Mouse (Mus musculus): ENCODE results near the gene Grik1.

Gene Grik1

DNA sequence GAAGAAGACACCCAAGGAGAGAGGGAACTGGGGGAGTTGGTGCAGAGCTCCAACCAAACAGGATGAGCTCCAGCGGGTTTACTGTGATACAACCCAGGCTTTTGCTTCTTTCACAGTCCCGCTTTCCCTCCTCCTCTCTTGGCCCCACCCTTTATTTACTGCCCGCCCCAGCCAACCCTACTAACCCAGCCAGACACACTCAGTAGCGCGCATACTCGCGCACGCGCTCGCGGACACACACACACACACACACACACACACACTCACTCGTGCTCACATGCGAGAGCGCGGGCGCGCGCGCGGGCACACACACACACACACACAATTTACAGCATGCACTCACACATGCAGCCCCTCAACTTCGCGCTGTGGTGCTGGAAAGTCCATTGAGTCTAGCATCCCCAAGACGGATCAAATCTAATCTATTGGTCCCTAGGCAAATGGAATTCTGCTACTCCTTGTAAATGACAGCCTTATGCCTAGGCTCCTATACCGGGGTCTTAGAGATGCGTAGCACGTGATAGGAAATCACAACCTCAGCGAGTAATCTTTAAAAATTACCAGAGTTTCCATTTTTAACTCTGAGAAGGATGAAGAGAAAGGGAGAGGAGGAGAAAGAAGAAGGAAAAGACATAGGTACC, at the start of gene Grik1:
Grik1 (minus strand) TSS at position 134 of the 641 bp plus-strand sequence.
- in situ Hi-C loops (cut with MboI; ENCODE audit: low sequenced_read_pairs) = no loop called here

DNA sequence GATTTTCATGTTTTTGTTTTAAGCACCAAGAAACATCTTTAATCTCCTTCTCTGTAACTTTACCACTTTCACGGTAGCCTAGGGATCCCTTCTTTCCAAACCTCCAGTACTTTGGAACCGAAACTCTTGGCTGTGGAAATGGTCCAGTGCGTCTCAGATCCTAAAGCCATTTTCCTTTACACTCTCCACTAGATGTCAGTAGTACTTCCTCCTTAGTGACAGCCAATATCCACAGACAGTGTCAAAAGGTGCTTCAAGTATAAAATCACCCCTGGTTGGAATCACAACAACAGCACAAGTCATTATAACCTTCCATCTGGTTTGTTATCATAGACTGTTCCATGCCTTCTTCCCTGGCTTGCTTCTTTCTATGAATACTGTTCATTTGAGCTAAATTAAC, 4.1 kb upstream of the Grik1 start:
- in situ Hi-C loops (cut with MboI; ENCODE audit: low sequenced_read_pairs) = no loop called here

DNA sequence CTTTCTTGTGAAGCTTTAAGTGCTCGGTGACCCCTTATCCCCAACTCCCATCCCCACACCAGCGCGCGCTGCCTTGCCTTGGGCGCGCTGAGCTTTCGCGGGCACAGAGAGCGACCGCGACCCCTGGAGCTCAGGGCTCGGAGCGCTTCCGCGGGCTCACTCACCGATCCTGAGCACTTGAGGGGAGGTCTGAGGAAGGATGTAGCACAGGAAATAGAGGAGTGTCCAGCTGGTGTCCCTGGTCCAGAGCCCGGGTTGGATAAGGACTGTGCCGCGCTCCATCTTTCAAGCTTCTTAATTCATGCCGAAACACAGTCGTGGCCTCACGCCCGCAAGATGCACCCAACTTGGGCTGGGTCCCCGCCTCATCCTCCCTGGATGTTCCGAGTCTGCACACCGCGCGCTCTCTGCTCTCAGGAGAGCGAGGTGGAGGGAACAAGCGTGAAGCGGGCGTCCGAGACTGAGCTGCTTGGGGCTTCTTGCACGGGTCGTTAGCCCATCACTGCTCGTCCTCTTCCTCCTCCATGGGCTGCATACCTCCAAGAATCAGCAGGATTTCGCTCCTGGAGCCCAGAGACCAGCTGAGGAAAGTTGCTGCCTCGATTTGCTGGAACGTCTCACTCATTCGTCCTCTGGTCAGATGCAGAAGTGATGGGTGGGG, 514 bp downstream of the Grik1 start:
- in situ Hi-C loops (cut with MboI; ENCODE audit: low sequenced_read_pairs) = no loop called here

DNA sequence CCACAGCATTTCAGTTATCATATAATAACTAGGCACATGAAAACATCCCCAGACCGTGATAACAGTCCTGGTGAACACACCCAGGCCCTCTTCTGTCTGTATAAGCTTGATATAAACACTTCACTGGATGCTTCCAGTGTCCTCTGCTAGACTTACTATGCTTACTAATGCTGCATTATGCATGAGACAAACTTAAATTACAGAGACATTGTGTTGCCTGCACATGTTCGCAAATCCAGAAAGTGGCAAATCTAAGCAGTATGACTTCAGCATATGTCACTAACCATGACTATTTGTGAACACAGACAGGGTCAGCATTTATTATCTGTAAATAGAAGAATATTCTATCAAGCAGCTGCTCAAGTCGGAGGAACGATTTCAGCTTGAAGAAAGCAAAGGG, 31.7 kb downstream of the Grik1 start:
- in situ Hi-C loops (cut with MboI; ENCODE audit: low sequenced_read_pairs) = no loop called here

DNA sequence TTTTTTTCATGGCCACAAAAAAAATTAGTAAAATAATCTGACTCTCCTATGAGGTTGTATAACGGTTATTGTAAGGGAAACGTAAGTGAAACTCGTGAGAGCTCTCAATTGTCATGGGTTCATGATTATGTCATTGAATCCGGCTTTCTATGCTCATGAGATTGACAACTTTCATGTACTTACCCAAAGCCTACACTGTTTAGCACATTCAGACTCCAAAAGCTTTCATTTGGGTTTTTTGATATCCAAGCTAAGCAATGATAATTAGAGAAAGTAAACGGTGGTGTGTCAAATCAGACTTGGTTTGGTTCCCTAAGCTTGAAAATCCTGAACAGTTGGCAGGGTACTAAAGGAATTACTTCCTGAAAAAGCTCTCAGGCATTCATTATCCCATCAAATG, 33.0 kb downstream of the Grik1 start:
- in situ Hi-C loops (cut with MboI; ENCODE audit: low sequenced_read_pairs) = no loop called here

DNA sequence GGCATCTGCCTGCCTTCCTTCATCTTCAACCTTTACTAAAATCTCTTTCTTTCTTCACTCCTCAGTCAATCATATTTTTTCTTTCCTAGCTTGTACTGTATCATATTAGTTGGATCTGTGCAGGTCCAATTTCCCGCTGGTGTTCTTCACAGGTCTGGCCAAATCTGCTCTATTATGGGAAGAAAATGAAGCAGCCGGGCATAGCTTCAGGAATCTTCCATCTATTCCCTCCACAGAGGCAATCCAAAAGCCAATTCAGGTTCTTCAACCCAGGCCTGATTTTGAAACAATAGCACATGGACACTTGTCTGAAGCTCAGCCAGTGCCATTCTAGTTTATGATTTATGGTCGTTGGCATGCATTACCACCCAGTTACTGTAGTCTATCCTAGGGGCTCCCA, 34.0 kb downstream of the Grik1 start:
- in situ Hi-C loops (cut with MboI; ENCODE audit: low sequenced_read_pairs) = no loop called here

DNA sequence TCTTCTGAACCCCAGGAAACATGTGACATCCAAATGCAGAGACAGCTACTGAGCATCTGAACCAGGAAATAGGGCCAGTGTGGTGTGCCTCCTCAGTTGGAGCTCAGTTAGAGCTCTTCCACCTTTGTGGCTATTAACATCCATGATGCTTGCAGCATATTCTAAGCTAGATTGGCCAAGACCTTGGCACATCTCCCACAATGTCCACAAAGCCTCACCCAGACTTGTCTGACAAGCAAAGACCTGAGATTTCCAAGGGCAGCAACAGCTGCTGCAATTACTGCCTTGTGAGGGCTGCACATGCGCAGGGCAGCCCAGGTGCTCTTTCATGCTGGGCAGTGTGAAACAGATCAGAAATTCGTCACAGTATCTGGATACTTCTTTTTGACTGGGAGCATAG, 37.4 kb downstream of the Grik1 start:
- in situ Hi-C loops (cut with MboI; ENCODE audit: low sequenced_read_pairs) = no loop called here

DNA sequence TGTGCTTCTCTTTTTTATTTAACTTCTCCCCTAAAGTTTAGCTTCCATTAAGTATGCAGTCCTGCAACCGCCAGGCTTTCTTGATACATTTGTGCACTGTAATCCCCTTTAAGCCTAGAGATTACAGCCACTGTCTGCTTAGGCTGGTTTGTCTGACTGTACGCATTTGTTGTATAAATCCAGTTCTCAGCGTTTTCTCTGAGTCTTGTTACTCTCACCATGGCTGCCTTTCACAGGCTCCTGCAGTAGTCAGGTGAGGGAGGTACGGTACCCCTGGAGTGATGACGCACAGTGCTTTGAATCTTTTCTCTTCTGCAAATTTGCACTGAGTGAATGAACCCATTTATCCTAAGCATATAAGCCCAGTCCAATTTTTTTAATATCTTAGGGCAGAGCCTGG, 39.0 kb downstream of the Grik1 start:
- in situ Hi-C loops (cut with MboI; ENCODE audit: low sequenced_read_pairs) = no loop called here

DNA sequence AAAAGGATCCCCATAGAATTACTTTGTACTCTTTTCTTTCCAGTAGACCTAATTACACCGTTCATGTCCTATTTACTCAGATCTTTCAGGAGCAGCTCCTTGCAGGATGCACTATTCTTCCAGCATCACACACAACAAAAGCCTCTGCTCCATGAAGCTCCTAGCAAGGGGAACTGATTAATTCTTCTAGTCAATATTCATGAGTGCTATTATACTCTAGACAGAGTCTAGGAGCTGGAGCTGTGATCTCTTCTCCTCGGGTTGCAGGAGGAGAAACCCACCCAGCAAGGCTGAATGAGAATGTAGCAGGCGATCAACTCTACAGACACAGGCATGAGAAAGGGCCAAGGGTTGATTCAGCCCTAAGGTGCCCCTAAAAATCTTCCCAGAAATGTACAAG, 40.2 kb downstream of the Grik1 start:
- in situ Hi-C loops (cut with MboI; ENCODE audit: low sequenced_read_pairs) = no loop called here

DNA sequence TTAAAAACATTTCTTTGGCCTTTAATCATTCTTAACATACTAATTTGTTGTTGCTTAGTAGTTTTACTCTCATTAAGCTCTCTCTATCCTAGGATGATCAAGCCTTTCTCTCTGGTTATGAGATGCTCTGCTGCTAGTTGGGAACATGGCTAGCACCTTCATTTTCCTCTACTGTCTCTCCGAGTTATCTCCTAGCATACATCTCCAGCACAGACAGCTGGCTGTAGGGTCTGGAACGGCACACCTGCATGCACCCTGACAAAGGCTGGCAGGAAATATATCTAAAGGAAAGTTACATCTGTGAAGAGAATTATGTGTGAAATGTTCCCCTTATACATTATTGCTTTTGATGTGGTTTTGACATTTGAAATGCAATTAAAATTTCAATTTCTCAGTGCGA, 42.5 kb downstream of the Grik1 start:
- in situ Hi-C loops (cut with MboI; ENCODE audit: low sequenced_read_pairs) = no loop called here

DNA sequence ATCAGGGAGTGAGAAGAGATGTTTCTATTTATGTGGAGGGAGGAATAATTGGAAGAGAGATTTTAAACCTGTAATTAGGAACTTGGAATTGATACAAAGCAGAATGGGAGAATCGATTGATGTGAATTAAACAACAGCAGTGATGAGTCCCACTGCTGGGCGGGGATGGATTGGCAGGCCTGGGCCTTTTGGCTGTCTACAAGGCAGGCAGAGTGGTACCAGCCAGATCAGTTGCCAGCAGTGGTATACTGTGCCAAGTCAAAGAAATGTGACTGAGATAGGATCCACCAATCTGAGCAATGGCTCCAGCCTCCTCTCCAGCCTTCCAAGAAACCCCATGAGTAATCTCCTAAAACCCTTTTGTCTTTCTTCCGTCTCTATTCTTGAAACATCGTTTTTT, 45.4 kb downstream of the Grik1 start:
- in situ Hi-C loops (cut with MboI; ENCODE audit: low sequenced_read_pairs) = no loop called here

DNA sequence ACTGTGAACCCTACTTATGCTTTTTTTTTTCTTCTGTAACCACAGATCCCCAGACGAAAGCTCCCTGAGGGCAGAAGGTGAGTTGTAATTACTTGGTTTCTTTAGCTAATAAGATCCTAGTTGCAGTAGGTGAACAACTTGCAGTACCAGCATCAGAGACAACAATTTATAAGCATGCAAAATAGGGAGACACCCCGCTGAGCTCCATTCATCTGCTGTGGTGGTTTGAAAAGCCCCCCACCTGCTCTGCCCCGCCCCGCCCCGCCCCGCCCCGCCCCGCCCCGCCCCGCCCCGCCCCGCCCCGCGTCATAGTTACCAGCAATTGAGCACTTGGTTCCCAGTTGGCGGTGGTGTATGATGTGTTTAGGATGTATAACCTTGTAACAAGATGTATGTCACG, 64.4 kb downstream of the Grik1 start:
- in situ Hi-C loops (cut with MboI; ENCODE audit: low sequenced_read_pairs) = no loop called here

DNA sequence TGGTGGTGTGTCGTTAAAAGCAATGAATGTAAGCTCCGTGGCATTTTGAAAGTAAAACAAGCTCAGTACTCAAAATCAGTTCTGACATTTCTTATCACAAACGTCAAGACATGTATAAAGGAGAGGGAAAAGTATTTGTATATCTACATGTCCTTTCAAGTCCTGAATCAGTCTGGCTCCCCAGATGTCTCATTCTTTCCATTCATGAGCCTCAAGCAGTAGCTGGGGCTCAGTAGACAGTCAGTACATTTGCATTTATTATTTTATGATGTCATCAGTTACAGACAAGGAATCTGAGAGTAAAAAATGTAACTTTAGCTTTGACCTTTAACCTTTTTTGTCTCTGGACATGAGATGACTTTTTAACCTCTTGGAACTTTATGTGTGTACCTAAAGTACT, 68.1 kb downstream of the Grik1 start:
- in situ Hi-C loops (cut with MboI; ENCODE audit: low sequenced_read_pairs) = no loop called here

DNA sequence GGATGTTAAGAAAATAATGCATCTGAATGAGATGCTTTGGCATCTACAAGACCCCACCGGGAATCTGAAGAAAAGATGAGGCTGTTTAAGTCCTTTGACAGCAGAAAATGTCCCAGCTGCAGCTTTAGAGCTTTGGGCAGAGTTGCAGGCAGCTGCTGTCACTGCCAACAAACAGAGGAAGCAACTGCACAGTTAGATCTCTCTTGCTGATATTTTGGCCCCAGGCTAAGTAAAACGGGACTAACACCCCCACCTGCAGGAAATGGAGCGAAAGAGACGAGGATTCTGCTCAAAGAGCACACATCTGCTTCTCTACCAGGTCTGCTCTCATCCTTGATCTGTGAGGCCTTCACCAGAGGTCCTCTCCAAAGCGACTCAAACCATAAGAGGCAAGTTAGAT, 77.5 kb downstream of the Grik1 start:
- in situ Hi-C loops (cut with MboI; ENCODE audit: low sequenced_read_pairs) = no loop called here

DNA sequence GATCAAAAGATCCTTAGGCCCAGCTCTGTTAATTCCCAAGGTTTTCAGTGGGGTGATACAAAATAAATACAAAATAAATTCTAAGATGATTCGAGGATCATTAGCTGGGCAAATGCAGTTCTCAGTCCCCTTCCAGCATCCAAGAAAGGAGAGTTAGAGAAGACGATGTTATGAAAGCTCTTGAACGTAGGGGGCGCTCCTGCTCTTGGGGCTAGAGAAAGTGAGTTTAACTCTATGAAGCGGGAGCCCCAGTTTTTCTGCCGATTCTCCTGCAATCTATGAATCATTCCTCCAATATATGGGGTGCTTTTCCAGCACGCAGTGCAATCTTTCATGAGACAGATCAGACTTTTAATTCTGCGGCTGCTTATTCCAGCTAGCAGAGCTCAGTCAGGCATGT, 78.2 kb downstream of the Grik1 start:
- in situ Hi-C loops (cut with MboI; ENCODE audit: low sequenced_read_pairs) = no loop called here

DNA sequence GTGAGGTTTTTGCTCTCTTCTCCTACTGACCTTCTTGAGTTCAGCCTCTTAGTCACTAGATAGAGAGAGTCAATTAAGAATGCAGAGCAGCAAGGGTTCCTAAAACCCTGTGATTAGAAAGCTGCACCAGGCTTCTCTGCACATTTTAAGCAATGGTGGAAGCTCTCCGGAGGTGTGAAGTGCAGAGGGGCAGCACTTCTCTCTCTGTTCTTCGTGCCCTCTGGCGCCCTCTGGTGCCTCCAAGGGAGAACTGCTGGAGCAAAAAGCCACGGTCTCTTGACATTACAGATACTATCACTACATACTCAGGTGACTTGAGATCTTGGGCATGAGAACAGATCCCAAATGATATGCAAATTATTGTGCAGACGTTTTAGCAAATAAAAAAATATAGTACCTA, 85.7 kb downstream of the Grik1 start:
- in situ Hi-C loops (cut with MboI; ENCODE audit: low sequenced_read_pairs) = no loop called here

DNA sequence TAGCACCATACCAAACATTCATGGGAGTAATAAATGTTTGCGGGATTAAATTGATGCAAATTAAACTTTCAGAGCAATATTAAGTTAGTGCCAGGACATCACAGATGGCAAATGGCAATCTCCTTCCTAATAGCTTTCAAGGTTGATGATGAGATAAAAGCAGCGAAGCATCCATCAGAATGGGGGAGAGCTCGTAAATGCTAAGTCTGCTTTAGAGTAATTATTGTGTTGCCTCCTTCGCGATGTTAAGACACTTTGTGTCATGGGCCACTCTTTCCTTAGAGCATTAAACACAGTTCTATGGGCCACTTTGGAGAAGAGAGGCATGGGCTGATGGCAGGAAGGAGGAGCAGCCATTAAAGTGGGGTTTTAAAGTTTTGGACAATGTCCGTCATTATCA, 86.1 kb downstream of the Grik1 start:
- in situ Hi-C loops (cut with MboI; ENCODE audit: low sequenced_read_pairs) = no loop called here

DNA sequence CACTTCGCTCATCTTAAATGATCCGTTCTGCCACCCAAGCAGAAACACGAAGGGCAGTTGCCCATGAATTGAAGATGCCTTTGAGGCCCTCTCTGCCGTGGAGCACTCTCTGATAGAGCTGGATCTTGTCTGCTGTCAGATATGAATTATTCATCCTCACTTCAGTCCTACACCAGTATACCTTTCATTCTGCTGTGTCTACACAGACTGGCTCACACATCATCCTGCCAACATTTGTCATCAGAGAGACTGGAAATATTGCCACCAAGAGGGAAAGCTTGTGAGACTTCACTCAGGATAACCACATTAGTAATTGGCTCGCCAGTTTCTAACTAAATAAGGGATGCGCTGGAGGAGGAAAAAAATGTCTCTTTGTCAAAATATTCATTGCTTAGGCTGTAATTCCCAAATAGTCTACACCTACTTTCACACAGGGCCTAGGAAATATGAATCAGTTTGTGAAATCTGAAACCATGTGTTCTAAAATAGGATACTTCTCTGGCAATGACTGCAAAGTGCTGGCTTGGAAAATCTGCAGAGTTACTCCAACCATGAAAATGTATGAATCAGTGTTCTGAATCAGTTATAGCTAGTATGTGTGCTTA, 102.5 kb downstream of the Grik1 start:
- in situ Hi-C loops (cut with MboI; ENCODE audit: low sequenced_read_pairs) = no loop called here

DNA sequence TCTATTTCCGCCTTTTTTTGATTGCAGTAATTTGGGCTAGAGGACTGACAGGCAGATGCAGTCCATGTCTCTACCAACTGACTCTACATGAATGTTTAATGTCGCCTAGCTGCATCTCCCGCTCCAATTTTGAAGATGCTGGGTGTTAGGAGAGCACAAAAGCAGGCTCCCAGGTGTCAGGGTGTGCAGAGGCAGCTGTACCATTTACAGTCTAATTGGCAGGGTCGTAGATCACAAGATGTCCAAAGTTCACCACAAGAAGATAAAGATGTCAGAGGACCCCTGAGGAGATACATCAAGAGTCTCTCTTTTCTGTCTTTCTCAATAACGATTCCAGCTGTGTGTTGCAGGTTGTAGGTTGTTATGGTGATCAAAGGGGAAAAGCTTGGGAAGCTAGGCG, 111.3 kb downstream of the Grik1 start:
- in situ Hi-C loops (cut with MboI; ENCODE audit: low sequenced_read_pairs) = no loop called here

DNA sequence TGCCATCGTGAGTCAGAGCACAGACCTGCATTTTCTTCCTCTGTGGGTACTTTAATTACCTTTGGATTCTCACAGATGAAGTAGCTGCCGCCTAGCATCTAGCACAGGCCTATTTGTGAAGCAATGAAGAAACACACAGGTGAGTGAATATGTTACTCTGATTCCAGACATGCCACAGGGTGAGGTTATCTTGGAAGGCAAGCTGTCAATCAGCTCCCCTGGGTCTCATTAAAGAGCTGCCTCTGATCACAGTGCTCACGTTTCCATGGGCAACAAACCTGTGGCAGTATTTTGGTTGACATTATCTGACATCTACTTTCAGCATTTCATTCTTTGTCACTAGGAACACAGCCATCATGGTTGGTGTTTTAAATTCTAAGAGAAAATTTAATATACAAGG, 112.7 kb downstream of the Grik1 start:
- in situ Hi-C loops (cut with MboI; ENCODE audit: low sequenced_read_pairs) = no loop called here

DNA sequence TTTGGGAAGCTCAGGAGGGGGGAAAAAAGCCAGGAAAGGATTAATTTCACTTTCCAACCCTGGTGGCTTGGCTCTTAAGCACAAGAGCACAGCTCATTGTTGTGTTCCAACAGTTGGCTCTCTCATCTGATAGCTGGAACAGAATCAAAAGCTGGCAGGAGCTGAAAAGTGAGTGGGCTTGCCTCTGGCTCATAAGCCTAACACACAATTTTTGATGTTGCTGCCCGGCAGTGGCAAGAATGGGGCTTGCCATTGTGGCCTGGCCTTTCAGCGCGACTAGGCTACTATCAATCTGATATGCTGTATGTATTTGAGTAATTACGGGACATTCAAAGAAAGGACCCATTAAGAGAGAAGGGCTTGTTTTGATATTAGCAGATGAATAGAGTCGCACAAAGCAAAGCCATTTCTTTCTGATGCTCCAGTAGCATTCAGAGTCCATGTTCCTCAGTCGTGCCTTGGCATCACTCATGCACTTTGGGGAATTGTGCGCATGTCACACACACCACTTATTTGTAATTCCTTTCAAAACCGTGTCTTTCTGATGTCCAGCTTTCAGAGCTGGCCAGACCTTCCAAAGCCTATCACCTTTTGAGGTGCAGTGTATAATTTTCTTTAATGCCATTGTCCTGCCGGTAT, 115.9 kb downstream of the Grik1 start:
- in situ Hi-C loops (cut with MboI; ENCODE audit: low sequenced_read_pairs) = no loop called here

DNA sequence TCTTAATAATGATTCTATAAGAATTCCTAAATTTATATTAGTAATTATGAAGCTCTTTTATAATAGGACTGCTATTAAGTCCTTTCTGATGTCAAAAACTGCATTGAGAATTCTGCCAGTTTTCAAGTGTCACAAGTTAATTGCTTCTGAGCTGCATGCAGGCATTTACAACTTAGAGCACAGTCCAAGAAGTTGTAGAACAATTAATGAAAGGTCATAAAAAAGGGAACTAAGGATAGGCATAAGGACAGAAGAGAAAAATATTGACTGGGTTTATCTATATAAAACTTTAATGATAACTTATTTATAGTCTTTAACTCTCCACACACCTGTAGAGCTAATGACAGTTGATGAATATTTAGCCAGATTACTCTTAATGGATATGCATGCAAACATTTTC, 123.5 kb downstream of the Grik1 start:
- in situ Hi-C loops (cut with MboI; ENCODE audit: low sequenced_read_pairs) = no loop called here

Data from CH12F3 (cell line).